Mouse (Mus musculus) forebrain, embryonic 10.5 days (tissue): ENCODE data around the gene Fam118a. TPM values are rescaled to one million over a fixed set of nuclear protein-coding genes. Genes with fewer than 3 reads are reported as not detected.
"Not testable (repeated sequence)": the region's sequence is repeated elsewhere in the genome, so short reads cannot be mapped to it uniquely, and the experiment has no call there.

ENCODE experiments used
- DNase-seq: peaks from one replicate; pipeline ENCODE4 v3.0.0-alpha.2; 2017; ENCODE audit warnings: low spot score; ENCODE audit errors: extremely low spot score
- H3K27ac ChIP-seq: fragments of 300-500 bp; sonication (generic); 2 replicates; pipeline ENCODE4 v1.5.1; 2016; ENCODE audit warnings: mild to moderate bottlenecking
- H3K27me3 ChIP-seq: fragments of 300-500 bp; sonication (generic); 2 replicates; pipeline ENCODE4 v1.6.1; 2016; ENCODE audit warnings: mild to moderate bottlenecking; ENCODE audit not compliant: poor library complexity, severe bottlenecking
- H3K36me3 ChIP-seq: fragments of 300-500 bp; sonication (generic); replicated peaks from 2 replicates; pipeline ENCODE4 v1.6.1; 2016; ENCODE audit warnings: mild to moderate bottlenecking, moderate library complexity
- H3K4me1 ChIP-seq: fragments of 300-500 bp; sonication (generic); 2 replicates; pipeline ENCODE4 v1.6.1; 2016
- H3K4me3 ChIP-seq: fragments of 300-500 bp; sonication (generic); 2 replicates; pipeline ENCODE4 v1.5.1; 2016; ENCODE audit warnings: mild to moderate bottlenecking, moderate library complexity
- H3K9me3 ChIP-seq: fragments of 300-500 bp; sonication (generic); 2 replicates; pipeline ENCODE4 v1.6.1; 2016; ENCODE audit warnings: mild to moderate bottlenecking, moderate library complexity
- WGBS: fragments of 180-500 bp; shearing (Covaris S2); methylation state at CpG from one replicate; pipeline ENCODE4 v1.1.7; 2016; 5-methylcytosine and 5-hydroxymethylcytosine counted together
- polyA plus RNA-seq: library from polyadenylated mRNA; unstranded; fragments of >200 nt; fragmentation: Nextera tagmentation; extraction: Ambion mirVana; gene quantifications from 2 replicates; pipeline ENCODE4 v1.2.1, GENCODE M21; 2016

Gene Fam118a
- polyA plus RNA-seq, 1 experiment from 2014 or later: 31.0 TPM

DNA sequence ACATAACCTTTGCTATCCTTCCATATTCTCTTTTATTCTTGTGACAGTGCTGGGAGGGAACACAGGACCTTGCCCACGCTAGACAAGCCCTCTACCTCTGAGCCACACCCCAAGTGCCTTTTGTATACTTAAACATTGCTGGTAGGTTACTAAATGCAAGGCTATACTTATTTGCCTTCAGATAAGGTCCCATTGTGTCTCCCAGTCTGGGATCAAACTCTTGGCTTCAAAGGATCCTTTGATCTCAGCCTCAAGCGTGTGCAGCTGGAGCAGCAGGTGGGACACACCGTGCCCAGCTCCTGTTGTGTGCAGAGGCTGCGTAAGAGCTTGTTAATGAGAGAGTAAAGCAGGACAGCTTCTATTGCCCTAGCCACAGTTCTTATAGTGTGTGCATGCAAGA, 1.0 kb upstream of the Fam118a start:
- Histone ChIP-seq H3K4me3 (no peak overlapping the region), H3K9me3 (peaks cover 4% of the 10 kb centered on the region; the same call in 1 of the 2 replicates), H3K27ac (no peak overlapping the region), H3K4me1 (no peaks in the 10 kb centered on the region), H3K27me3 (no peaks in the 10 kb centered on the region), H3K36me3 (no peaks in the 10 kb centered on the region)
- no peak for DNase-seq
- WGBS: 41% methylated on average over 4 of the region's 4 CpGs

DNA sequence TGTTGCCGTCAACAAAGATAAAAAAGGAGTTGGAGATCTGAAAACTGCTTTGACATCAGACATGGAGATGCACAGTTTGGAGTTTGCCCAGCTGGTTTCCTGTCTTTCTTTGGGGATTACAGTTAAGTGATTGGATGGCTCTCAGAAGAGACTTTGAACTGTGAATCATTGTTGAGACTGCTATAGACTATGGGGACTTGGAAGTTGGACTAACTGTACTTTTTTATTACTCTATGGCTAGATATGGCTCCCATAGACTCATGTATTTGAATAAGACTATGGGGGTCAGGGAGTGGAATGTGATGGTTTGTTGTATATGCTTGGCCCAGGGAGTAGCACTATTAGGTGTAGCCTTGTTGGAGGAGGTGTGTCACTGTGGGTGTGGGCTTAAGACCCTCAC, 1.9 kb downstream of the Fam118a start:
- not testable (repeated sequence) for H3K9me3 ChIP-seq, H3K27ac ChIP-seq, H3K36me3 ChIP-seq, H3K4me3 ChIP-seq, DNase-seq, H3K4me1 ChIP-seq
- 93% methylated on average over 1 of the region's 1 CpGs for WGBS
- H3K27me3 ChIP-seq: peaks cover 19% of the 10 kb centered on the region

DNA sequence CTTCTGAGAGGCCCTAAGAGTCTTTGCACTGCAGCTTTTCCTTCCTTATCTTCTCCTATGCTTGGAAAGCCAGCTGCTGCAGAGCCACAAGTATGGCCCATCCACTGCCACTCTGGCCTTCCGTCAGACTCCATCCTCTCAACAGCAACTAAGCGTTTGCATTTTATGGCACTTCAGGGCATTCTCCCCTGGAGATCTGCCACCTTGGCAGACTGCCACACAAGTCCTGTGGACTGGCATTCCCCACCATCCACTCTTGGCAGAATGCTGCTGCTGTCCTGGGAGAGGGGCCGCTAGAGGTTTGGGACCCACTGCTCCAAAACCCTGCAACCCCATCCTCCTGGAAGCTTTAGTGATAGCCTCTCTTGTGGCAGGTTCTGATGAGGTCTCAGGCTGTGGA, 3.1 kb downstream of the Fam118a start:
- Histone ChIP-seq H3K9me3 (peaks cover 4% of the 10 kb centered on the region; the same call in 1 of the 2 replicates), H3K27me3 (peaks cover 28% of the 10 kb centered on the region), H3K4me1 (peaks cover 7% of the 10 kb centered on the region), H3K27ac (no peak overlapping the region), H3K36me3 (no peaks in the 10 kb centered on the region), H3K4me3 (no peak overlapping the region)
- 91% methylated on average over 3 of the region's 3 CpGs for WGBS
- DNase-seq: no peak

DNA sequence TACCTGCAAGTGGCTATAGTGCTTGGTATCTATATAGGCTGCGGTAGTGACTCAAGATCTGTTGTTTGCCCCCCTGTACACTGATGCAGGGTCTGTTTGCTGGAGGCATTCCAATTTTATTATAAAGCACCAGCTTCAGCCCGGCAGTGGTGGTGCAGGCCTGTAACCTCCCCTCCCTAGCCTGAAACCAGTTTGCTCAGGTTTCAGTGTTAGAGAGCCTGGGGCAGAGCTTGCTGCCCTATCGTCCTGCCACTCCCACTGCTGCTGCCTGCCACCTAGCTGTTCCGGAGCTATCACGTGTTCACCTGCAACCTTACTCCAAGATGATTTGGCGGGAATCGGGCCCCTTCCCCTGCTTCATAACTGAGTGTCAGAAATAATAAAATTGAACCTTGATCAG, 5.2 kb downstream of the Fam118a start:
- 57% methylated on average over 7 of the region's 7 CpGs for WGBS
- H3K4me3 ChIP-seq, DNase-seq: not testable (repeated sequence)

DNA sequence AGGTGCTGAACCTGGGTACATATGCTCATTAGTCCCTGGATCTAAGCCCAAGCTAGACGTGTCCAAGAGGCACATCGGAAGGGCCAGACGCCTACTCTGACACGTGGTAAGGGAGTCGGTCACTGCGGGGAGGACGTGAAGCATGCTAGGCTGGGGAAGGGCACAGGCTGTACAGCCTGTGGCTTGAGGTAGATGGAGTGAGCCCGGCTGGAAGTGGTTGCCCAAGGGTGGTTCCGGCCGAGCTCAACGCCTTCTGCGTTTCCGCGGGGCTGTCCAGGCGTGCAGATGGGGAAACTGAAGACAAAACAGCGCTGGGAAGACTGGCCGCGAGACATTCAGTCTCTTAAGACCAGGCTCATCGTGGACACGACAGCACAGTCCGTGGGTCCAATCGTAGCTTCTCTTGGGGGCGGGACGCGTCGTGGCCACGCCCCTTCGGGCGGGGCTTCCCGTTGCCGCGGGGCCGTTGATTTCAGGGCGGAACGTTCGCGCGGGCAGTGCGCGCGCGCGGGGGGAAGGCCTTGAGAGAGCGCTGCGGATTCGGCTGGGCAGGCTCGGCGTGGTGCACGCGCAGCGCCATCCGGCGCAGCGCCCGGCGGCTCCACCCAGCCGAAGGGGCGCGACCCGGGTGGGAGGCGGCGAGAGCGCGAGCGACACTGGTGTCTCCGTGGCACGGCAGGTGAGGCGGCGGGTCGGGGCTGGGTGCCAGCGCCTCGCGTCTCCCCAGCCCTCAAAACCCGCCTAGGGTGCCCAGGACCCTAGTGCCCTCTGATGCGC, 8.0 kb downstream of the Fam118a start:
- Histone ChIP-seq H3K27ac (peak overlapping the region; percentile 90), H3K36me3 (no peaks in the 10 kb centered on the region), H3K4me1 (peaks cover 30% of the 10 kb centered on the region), H3K27me3 (peaks cover 74% of the 10 kb centered on the region), H3K9me3 (peaks cover 4% of the 10 kb centered on the region; the same call in 1 of the 2 replicates), H3K4me3 (peak overlapping the region; percentile 84)
- peak; percentile 94 for DNase-seq
- WGBS: under 1% methylated on average over 72 of the region's 75 CpGs

More for the DNA sequence above, 5.2 kb downstream of the Fam118a start:
- not testable (repeated sequence) for H3K27ac ChIP-seq, H3K9me3 ChIP-seq, H3K36me3 ChIP-seq
- Histone ChIP-seq H3K4me1 (peaks cover 22% of the 10 kb centered on the region), H3K27me3 (peaks cover 45% of the 10 kb centered on the region)

DNA sequence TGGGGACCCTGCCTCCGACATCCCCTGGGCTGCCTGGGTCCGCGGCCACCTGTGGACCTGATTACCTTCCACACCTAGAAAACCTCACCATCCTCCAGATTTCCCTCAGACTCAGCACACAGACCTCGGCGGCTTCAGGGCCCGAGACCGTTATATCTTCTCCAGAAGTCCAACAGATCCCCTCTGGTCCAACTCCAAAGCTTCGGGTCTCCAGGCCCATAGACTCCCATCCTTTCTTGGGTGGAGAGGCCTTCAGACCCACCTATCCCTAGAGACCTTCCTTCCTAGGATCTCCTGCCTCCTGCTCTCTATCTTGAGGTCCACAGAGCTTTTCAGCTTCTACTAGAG, 8.6 kb downstream of the Fam118a start:
- Histone ChIP-seq H3K27ac (peak overlapping the region; percentile 90), H3K4me1 (peaks cover 36% of the 10 kb centered on the region), H3K9me3 (peaks cover 2% of the 10 kb centered on the region; the same call in 1 of the 2 replicates), H3K36me3 (no peaks in the 10 kb centered on the region), H3K27me3 (peaks cover 74% of the 10 kb centered on the region), H3K4me3 (peak overlapping the region; percentile 84)
- no peak for DNase-seq
- 7% methylated on average over 8 of the region's 8 CpGs for WGBS

DNA sequence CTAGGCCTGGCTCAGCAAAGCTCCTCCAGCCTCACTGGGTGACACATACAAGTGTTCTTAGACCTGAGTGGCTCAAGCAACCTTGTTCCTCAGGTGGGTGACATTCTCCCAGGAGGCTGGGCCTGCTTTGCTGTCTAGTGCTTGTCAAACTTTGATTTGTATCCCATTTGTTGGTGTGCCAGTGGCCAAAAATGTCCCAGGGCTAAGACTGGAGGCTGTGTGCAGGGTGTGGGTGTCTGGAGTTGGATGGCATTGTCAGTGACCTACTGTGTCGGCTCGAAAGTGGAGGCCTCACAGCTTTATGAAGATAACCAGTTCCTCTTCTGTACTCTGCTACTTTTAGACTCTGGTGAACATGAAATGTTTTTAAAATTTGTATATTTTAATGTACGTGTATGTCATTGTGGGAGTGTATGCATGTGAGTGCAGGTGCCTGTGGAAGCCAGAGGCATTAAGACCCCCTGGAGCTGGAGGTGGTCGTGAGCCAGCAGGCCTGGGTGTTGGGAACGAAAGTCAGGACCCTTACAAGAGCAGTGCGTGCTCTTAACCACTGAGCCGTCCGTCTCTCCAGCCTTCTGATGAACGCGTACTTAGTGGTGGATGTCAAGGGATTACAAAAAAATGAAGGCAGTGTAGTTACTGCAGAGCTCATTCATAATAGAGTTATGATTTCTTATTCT, 12.9 kb downstream of the Fam118a start:
- peaks cover 82% of the 10 kb centered on the region for H3K27me3 ChIP-seq
- peak overlapping the region; percentile 42; the same call in 1 of the 2 replicates for H3K27ac ChIP-seq
- H3K9me3 ChIP-seq: no peaks in the 10 kb centered on the region
- peaks cover 47% of the 10 kb centered on the region for H3K4me1 ChIP-seq
- DNase-seq: no peak
- H3K4me3 ChIP-seq: no peak overlapping the region
- WGBS: 89% methylated on average over 10 of the region's 10 CpGs
- peaks cover 19% of the 10 kb centered on the region for H3K36me3 ChIP-seq

DNA sequence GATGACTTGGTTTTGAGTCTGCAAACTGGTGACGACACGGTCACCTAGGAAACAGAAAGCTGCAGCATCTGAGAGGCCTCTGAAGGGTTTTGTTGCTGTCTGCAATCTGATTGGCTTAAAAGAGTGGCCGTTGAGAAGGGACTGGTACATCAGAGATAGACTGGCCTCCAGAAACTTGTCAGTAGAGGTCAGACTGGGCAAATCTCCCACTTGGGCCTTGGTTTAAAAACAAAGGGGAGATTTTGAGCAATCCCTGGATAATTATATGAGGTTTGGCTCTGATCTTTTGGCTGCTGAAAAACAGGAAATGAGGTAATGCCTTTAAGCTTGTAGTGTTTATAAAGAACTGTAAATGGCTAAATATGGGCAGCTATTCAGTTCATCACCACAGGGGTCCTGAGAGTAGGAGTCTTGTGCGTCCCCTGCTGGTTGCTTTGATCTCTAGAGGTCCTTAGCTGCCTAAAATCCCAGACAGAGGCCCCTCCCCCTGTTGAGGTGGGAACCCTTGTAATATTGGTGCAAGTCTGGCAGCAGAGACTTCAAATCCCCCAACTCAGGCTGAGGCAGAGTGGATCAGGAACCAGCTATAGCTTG, 13.7 kb downstream of the Fam118a start:
- Histone ChIP-seq H3K4me1 (peaks cover 41% of the 10 kb centered on the region), H3K4me3 (no peak overlapping the region; the same call in 1 of the 2 replicates), H3K9me3 (no peaks in the 10 kb centered on the region), H3K27me3 (peaks cover 82% of the 10 kb centered on the region), H3K36me3 (peaks cover 27% of the 10 kb centered on the region), H3K27ac (peak overlapping the region; percentile 48)
- DNase-seq: peak; percentile 69
- 11% methylated on average over 4 of the region's 4 CpGs for WGBS

DNA sequence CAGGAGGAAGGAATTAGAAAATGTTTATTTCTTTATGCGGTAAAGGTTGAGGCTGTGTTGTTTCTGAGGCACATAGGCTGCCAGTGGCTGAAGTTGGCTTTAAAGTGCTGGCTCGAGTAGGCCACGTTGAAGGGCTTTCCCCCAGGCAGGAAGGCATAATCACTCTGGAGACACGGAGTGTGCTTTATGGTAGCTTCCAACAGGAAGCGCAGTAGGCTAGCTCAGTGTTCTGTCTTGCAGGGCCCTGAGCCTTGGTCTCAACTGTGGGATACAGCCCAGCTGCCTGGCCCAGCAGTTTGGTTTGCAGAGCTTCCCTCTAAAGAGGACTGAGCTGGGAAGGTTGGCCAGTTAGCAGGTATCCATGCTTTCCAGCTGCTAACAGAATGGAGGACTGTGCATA, 14.4 kb downstream of the Fam118a start:
- H3K4me1 ChIP-seq: peaks cover 34% of the 10 kb centered on the region
- H3K36me3 ChIP-seq: peaks cover 33% of the 10 kb centered on the region
- peak overlapping the region; percentile 48 for H3K27ac ChIP-seq
- no peaks in the 10 kb centered on the region for H3K9me3 ChIP-seq
- no peak overlapping the region for H3K4me3 ChIP-seq
- H3K27me3 ChIP-seq: peaks cover 75% of the 10 kb centered on the region
- 62% methylated on average over 5 of the region's 5 CpGs for WGBS
- no peak for DNase-seq

DNA sequence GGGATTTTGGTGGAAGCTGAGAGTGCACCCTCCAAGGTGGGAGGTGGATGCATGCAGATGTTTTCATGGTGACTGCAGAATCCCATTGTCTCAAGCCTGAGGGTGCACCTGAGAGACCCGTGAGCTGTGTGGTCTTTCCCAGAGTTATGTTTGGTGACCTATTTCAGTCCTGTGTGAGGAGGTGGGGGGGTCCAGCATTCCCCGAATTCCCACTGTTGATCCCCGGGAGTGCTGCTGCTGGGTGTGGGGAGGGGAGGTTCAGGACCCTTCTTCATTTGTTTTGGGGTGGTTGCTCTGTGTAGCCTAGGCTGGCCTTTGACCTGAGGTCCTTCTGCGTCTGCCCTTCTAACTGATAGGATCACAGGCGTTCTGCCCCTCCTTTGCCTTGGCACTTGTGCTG, 15.0 kb downstream of the Fam118a start:
- no peak for DNase-seq

DNA sequence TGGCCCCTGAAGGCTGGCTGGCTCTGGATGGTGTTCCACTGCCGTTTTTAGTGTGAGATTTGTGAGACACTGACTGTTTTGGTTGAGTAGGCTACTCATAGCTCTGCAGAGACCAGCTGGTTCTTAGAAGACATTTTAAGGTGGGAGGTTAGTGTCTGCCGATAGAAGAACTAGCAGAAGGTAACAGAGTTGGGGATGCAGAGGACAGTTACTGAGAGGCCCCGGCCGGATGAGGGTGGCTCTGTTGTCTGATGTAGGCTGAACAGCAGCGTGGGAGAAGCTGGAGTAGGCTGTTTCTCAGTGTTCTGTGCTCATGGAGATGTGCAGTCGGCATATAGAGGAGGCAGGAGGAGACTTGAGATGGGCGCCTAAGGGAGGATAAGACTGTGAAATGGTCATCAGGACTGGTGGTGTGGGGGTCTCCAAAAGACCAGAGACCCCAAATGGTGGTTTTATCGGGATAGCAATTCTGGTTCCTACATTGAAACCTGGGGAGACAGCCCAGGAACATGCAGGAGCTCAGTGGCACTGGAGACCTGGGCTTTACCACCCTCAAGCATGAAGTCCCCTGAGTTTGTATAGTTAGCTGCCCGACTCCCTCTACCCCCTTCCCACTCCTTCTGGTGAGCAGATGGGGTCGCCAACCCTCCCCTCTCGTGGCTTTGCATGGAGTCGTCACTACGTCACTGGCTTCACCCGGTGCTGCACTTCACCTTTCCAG, 17.6 kb downstream of the Fam118a start:
- Histone ChIP-seq H3K4me3 (no peak overlapping the region), H3K27ac (no peak overlapping the region), H3K9me3 (no peaks in the 10 kb centered on the region), H3K36me3 (peaks cover 62% of the 10 kb centered on the region), H3K27me3 (peaks cover 42% of the 10 kb centered on the region), H3K4me1 (peaks cover 26% of the 10 kb centered on the region)
- DNase-seq: no peak
- 92% methylated on average over 14 of the region's 14 CpGs for WGBS

More for the DNA sequence above, 15.0 kb downstream of the Fam118a start:
- 83% methylated on average over 5 of the region's 5 CpGs for WGBS
- Histone ChIP-seq H3K4me1 (peaks cover 30% of the 10 kb centered on the region), H3K9me3 (no peaks in the 10 kb centered on the region), H3K27ac (no peak overlapping the region), H3K4me3 (no peak overlapping the region), H3K27me3 (peaks cover 69% of the 10 kb centered on the region), H3K36me3 (peaks cover 40% of the 10 kb centered on the region)

DNA sequence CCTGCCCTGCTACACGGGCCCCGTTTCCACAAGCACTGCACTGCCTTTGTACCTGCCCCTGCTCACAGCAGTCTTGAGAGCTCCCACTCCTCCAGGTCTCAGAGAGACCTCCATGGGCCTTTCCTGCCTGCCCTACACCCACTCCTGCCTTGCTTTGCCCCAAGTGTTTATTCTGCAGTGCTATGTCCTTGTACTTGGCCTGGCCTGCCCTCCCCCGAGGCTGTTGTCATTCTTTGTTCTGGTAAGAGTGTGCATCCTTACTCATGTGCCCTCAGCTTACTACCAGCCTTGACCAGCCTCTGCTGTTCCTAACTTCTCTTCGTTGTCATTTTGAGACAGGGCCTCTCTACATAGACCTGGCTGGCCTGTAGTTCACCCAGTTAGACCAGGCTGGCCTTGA, 19.1 kb downstream of the Fam118a start:
- Histone ChIP-seq H3K27me3 (peaks cover 39% of the 10 kb centered on the region), H3K27ac (no peak overlapping the region), H3K36me3 (peaks cover 76% of the 10 kb centered on the region), H3K4me1 (peaks cover 11% of the 10 kb centered on the region), H3K4me3 (no peak overlapping the region), H3K9me3 (no peaks in the 10 kb centered on the region)
- DNase-seq: no peak
- 88% methylated on average over 4 of the region's 4 CpGs for WGBS
